Mouse (Mus musculus) mouse embryonic stem cell (cell line): Measurements from ENCODE around the gene Ccl25.

Experiments
- in situ Hi-C, 2 experiments: fragments of 300-500 bp; cut with MboI; formaldehyde crosslinking; loops; 1 replicate in 1 of 2; 3 replicates in 1 of 2; pipeline ENCODE4 v1.14.3; 2019 to 2020; ENCODE audit warnings: low sequenced_read_pairs in 2 of 2, low pct_unique_long_range_greater_than_20kb in 1 of 2, mixed read lengths in 1 of 2; ENCODE audit not compliant: unreplicated experiment in 1 of 2

Gene Ccl25

DNA sequence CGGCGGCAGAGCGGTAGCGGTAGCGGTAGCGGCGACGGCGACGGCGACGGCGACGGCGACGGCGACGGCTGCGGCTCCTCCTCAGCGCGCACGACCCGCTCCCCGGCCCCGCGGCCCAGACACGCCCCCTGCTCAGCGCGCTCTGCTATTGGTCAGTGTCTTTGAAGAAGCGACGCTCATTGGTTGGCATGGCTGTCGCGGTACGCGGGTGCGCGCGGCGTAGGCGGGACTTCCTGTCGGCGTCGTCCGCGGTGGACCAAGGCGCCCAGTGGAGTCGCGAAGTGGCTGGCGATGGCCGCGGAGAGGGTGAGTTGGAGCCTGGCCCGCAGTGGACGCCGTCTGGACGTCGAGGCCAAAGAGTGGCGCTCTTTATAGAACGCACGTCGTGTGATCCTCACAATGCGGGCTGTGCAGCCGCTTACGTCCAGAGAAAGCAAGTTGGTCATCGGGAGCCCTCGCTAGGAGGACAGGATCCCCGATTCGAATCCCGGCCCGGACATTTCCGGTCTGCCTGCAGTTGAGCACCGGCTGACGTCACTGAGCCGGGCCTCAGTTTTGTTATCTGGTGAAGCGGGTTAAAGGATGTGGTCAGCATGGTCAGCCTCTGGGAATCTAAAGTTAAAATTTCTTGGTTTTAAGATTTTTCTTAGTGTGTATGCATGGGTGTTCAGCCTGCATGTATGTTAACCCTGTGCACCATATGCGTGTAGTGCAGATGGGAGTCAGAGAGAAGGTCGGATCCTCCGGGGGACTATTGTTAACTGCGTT, at the start of gene Ccl25, which contains the start of gene Elavl1:
TSS of gene Ccl25 (plus strand) at position 228 of the 768 bp plus-strand sequence.
TSS of gene Elavl1 (minus strand) at position 431 of the 768 bp plus-strand sequence.
- in situ Hi-C loops, result no loop called here

DNA sequence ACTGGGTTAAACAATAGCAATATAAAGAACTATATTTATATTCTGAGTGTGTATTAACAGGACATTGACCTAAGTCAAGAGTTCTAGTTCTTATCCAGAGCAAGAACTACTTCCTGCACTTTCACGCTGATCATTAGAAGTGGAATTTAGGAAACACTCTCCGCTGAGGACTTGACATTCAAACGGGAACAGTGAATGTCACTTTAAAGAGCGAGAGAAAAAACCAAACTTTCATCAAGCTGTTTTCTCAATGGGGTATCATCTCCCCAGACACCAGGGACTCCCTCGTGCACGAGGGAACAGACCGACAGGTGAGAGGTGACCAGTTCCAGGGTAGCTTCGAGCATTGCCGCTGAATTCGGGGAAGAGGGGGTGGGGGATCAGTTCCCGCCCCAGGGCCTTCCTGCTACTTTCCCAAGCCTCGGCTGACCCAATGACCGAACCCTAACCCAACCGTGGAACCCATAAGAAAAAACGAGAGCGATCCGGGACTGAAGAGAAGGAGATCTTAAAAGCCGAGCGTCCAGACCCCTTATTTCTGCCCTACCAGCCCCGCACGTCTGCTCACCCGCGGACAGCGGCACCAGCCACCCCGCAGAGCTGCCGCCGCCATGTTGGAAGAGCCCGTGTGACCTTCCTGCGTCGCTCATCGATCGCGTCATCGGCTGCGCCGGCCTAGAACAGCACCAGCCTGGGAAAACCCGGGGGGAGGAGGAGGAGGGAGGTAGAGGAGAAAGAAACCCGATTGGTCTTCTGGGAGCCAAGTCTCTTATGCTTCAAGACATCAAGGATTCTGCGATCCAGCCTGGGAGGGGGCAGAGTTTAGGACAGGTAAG, 49.5 kb upstream of the Ccl25 start, which contains the start of gene Timm44:
TSS of gene Timm44 (minus strand) at position 639 of the 836 bp plus-strand sequence.
- in situ Hi-C loops, result no loop called here

DNA sequence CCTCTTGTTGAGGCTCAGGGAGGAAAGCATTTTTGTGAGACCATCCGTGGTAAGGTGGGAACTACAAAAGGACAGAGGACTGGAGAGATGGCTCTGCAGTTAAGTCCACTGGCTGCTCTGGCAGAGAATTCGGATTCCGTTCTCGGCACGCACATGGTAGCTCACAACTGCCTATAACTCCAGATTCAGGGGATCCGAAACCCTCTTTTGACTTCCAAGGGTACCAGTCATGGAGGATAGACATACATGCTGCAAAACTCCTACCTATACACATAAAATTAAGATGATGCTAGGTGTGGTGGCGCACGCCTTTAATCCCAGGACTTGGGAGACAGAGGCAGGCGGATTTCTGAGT, 48.9 kb upstream of the Ccl25 start:
- in situ Hi-C loops, result no loop called here

DNA sequence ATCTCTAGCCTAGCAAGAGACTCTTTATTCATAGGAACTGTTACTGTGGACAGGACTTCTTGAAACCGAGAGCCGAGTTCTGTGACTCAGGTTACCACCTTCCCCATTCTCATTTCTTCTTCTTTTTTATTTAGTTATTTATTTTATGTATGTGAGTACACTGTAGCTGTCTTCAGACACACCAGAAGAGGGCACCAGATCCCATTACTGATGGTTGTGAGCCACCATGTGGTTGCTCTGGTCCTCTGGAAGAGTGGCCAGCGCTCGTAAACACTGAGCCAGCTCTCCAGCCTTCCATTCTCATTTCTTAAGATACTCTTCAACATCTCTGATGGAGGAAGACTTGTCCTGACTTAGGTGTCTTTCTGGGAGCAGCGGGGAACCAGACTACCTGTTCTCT, 32.3 kb upstream of the Ccl25 start:
- in situ Hi-C loops, result no loop called here

DNA sequence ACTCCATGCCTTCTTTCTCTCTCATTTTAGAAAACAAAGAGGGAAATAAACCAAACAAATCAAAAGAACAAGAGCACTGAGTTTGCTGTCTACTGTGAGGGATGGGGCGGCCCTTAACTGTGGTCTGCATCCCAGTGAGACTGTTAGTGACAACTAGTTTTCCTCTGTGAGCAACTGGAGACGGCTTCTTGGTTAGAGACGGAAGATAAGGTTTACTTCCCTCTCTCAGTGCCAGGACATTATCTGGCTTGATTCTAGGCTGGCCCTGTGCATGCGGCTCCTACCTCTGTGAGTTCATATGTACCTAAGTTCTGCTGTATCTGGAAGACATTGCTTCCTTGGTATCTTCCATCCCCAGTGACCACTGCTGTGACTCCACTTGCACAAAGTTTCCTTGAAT, 27.2 kb upstream of the Ccl25 start:
- in situ Hi-C loops, result no loop called here

DNA sequence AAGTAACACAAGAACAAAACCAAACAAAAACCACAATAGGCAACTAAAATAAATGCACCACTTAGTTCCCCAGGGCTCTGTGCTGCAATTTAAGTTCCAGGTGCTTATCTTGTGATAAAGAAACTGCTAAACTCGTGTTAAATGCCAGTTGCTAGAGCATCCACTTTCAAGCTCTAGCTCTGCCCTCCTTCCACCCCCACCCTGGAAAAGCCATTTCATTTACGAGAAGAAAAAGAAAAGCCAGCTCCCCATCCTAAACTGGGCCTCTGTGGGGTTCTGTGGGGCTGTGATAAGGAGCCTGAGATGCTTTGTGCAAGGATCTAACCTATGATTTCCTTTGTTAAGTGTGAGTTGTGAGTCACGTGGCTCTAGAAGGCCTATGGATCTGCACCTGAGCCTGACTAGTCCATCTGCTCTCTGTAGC, 20.9 kb upstream of the Ccl25 start:
- in situ Hi-C loops, result no loop called here

DNA sequence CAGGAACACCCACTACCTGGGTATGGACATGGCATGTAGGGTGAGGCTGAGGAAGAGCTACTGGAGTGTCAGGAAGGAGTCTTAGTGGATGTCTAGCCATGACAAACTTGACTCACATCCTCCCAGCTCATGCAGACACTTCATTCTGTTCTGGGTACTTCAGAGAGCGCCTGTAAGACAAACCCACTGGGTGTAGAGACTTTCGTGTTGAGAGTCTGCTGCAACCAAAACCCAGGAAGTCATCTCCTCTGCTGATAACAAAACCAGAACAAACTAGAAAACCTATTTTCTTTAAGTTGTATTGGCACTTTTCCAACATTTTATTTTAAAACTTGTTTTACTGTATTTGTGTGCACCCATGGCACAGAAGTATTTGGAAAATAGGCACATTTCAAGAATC, 19.2 kb upstream of the Ccl25 start:
- in situ Hi-C loops, result no loop called here

DNA sequence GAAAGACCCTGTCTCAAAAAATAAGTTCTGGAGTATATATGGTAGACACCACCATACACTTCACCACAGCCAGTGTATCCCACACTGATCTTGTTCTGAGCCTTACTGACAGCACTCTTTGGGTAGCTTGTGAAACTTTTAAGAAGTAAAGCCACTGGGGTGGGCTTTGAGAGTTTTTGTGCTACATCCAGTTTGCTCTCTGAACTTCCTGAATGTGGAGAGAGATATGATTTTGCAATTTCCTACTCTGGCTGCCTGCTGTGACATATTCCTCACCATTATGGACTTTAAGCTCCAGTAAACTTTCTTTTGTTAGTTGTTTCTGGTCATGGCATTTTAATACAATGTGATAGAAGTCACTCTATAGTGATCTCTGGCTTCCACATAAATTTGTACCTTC, 12.9 kb upstream of the Ccl25 start:
- in situ Hi-C loops, result no loop called here

DNA sequence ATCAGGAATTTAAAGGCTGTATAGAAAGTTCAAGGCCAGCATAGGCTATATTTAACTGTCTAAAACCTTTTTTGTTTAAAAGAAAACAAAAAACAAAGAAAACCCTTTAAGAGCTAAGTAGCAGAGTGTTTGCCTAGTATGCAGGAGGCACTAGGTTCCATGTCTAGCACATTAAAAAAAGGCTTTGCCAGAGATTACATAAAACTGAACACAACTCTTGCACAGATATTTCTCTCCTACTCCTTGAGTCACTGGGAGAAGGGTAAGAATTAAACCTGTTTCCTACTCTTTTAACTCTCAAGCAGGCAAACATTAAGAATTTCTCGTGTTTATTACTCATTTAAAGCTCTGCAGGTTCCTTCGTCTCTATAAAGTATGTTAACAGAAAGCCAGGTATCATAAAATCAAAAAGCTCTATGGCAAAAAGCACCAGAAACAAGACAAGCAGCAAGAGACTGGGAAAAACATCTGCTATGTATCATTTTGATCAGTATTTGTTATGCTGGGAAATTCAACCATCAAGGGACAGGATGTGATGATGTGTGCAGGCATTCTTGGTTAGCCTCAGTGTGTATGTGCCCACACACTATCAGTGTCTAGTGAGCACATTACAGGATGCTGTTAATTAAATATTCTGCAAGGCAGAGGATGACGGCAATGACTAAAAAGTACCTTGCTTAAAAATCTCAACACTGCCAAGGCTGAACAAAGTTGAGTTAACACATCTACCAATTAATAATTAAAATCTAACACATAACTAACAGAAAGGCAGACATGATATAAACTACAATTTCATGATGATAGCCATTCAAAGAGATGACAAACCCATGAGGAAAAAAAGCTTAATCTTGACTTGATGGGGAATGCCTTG, 11.5 kb upstream of the Ccl25 start:
- in situ Hi-C loops, result no loop called here

DNA sequence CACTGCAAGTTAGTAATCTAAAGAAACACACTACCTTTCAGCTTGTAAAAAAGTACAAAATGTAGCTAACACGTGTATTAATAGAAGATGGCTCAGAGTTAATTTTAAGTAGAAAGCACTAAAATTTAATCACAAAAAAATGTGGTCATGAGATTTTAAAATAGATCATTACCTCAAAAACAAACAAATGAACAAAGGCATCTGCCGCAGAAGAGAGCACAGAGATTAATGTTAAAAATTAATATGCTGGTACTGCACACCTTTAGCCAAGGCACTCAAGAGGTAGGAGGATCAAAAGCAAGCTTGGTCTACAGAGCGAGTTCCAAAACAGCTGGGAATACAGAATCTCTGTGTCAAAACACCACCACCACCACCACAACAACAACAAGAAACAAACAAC, 10.2 kb upstream of the Ccl25 start:
- in situ Hi-C loops, result no loop called here

DNA sequence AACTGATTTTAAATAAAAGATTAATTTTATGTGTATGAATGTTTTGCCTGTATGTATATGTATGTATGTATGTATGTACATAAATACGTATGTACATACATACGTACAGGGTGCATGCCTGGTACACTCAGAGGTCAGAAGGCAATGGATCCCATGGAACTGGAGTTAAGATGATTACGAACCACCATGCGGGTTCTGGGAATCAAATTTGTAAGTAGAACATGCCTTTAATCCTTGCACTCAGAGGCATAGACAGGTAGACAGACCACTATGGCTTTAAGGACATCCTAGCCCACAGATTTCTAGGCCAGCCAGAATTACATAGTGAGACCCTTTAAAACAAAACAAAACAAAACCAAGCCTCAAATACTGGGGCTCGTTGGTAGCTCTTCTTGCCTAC, 6.9 kb upstream of the Ccl25 start:
- in situ Hi-C loops, result no loop called here

DNA sequence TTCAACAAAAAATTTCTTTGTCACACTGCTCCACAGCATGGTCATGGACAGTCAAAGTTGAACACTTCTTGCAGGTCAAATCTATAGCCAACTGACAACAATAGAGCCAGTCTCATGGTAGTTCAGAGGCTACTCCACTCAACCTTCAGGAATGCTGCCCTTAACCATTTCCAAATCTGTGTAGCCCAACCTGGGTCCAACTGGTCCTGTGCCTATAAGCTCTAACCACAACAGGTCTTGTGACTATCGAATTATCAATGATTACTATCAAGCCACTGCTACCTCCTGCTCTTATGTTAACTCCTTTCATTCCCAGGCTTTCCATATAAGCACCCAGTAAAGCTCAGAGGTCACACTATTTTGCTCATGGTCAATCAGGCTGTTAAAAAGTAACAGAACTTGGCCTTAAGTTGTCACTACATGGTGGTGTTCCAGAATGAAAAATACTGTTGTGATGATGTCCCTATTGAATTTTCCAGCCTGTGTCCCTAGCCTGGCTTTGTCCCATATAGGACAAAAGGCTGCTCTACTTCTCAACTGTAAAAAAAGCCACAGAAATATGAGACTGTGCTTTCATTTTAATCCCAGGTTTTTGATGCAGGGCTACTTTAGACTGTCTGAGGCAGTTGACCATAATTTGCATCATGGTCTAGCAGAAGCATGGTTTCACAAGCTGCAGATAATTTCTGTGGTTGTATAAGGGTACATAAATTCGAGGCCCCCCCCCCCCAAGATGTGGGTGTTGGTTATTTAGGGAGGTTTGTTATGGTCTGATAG, 6.0 kb upstream of the Ccl25 start:
- in situ Hi-C loops, result no loop called here

DNA sequence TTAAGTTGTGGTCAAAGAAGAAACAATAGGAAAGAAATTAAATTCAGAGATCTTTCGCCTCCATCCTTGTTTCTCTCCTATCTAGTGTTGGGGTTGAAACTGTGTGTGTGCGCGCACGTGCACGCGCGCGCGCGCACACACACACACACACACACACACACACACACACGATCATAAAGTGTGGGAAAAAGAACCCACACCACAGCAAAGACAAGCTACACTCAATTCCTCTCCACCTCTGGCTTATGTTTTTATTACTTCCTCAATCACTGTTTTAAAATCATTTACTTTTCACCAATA, 5.5 kb upstream of the Ccl25 start:
- in situ Hi-C loops, result no loop called here

DNA sequence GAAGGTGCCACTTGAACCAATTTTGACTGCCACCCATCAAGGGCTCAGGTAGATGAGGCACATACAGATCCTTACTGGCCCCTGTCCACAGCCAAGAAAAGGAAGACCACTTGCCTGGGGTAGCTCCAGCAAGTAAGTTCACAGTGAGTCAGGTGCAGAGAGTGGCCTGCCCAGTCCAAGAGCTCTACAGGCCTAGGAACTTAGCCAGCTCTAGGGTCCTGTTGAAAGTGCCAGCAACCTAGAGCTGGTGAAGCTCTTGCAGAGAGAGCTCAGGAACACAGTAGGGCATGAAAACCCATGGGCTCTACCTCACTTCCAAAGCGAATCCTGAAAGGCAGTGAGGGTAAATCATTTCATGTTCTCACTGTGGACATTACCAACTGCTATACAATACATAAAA, 4.6 kb upstream of the Ccl25 start:
- in situ Hi-C loops, result no loop called here

DNA sequence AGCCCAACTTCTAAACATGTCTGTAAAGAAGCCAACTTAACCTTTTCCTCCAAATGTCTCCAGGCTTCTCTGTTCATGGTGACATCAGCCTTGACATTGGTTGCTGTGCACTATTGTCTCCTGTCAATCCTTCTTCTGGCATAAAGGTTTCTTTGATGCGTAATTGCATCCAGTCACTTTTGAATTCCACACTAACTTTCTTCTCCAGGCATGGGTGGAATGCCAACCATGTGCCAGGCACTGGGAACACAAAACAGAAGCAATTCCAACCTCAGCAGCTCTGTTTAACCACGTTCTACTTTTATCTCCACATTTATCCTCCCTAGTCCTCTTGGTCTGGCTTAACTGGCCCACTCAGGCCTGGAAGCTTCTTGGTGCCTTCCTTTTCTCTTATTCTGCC, 4.0 kb upstream of the Ccl25 start:
- in situ Hi-C loops, result no loop called here

DNA sequence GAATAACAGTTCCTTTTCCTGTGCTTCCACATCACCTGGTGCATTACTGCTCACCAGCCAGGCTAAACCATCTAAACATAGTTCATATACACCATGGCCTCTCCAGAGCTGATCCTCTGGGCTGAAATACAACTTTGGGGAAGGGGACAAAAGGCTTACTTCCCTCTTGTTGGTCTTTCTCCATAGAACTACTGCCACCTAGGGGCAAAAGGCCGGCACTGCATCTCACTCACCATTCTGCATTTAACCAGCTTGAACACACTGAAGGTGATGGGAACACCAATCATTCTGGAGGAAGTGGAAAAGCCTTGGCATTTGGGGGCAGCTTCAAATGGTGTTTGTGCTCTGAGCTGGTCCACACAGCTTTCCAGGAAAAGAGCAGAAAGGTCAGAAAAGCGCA, 2.5 kb upstream of the Ccl25 start:
- in situ Hi-C loops, result no loop called here

DNA sequence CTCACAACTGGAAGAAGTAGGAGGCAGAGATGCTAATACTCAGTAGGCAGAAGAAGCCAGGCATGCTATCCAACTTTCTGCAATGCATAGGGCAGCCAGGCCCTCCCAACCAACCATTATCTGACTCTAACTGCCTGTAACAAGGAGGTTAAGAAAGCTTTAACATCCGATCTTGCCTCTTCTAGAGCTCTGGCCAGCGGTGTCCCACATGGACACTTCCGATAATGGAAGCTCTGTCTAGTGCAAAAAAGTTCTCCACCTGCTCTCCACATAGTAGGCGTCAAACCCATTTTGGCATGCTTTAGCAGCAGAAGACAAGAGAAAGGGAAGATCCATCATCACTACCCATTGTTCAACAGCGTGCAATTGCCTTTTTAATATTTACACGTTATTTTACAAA, 1.1 kb upstream of the Ccl25 start:
- in situ Hi-C loops, result no loop called here

DNA sequence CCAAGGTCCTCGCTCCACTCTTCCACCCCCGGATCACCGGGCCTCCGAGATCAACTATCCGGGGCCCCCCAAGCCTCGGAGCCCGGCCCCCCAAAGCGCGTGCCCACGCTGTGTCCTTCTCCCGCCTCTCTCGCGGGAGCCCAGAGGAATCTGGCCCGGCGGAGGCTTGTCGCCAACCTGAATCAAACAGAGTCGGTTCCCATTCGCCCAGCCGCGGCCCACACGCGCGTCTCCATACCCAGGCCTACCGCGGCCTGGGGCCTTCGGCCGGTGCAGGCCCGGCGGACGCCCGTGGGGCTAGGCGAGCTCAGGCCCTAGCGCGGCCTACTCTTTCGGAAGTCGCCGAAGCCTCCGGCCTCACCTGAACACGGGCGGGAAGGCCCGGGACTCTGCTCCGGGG, 485 bp upstream of the Ccl25 start:
- in situ Hi-C loops, result no loop called here

DNA sequence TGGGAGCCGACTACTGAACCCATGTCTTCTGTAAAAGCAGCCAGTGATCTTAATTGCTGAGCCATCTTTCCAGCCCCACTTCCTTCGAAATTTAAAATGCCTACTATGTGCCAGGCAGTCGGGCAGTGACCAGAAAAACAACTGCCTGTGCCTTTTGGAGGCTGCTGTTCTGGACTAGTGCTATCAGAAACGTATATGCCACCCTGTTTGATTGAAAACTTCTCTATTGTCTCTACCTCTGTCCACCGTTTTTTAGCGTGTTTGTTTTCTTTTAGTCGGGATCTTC, 684 bp downstream of the Ccl25 start:
- in situ Hi-C loops, result no loop called here
